Mouse (Mus musculus): Measurements from ENCODE around the gene Akr1b8.
"Not testable (repeated sequence)": the region's sequence is repeated elsewhere in the genome, so short reads cannot be mapped to it uniquely, and the experiment has no call there.

GRCm38 (mm10) chr6:34331804-34332203, 22.1 kb upstream of the Akr1b8 start:
- not testable (repeated sequence) for TF ChIP-seq CTCF (IDR thresholded peaks at IDR 0.05; ENCODE audit: extremely low read depth, insufficient read length, insufficient replicate concordance, low read depth, low read length); POLR2A (IDR thresholded peaks at IDR 0.05; ENCODE audit: low read depth, low read length)

Data from small intestine, adult 2 months (tissue).